ENCODE assay signal across 12 mouse cellular contexts in the genomic region with DNA sequence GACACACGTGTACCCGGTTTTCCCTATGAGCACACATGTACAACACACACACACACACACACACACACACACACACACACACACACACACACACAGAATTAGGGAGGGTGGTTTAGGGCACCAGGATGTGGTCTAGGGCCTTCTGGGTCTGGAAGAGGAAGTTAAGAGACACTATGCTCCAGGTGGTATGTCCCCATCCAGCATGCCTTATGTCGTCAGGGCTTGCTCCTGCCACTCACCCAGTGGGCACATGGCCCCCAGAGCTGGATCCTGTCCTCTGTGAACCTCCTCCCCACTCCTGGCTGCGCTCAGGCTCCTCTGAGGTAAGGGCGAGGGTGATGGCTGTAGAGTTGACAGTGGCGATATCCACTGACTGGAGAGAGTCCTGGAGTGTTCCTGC. TPM values are rescaled to one million over a fixed set of nuclear protein-coding genes. Genes with fewer than 3 reads are reported as not detected.
A peak's percentile ranks its signal among the peaks of the same experiment; 100 is the strongest.
DNase-seq lines count a peak whose midpoint lies in the region; ATAC-seq and TF ChIP-seq lines count a peak whose summit lies in the region.
"Had no signal": no experiment of that assay in that cellular context is flagged by ENCODE, and none has a peak within 500 bp of the region (broad histone marks: within the 10 kb centered on the region; RNA-seq: fewer than 3 reads in every experiment).

No protein-coding gene starts in this region.

- H3K9ac ChIP-seq in neural tube, embryonic 13.5 days, result no peak overlapping the region

- no peak overlapping the region for H3K4me2 ChIP-seq in neural tube, embryonic 13.5 days
- H3K4me2 ChIP-seq: midbrain, embryonic 13.5 days had no signal

- no peak overlapping the region for H3K4me3 ChIP-seq in neural tube, embryonic 13.5 days
- peak overlapping the region; percentile 10 for H3K4me3 ChIP-seq in bone marrow, adult 2 months (replicated peaks; ENCODE audit: control insufficient read depth, low read depth, low read length)
- H3K4me3 ChIP-seq: heart, embryonic 13.5 days; midbrain, embryonic 13.5 days had no signal

- WGBS in neural tube, embryonic 13.5 days, result 93% methylated on average over 6 of the region's 6 CpGs
- WGBS in bone marrow, adult 2 months, result 10% methylated on average over 6 of the region's 6 CpGs

- H3K36me3 ChIP-seq in neural tube, embryonic 13.5 days, result no peaks in the 10 kb centered on the region
- H3K36me3 ChIP-seq: midbrain, embryonic 13.5 days had no signal

- no peak for TF ChIP-seq POLR2A in bone marrow, adult 2 months (IDR thresholded peaks at IDR 0.05; ENCODE audit: borderline replicate concordance, control insufficient read depth, low read depth, low read length)

- H3K27ac ChIP-seq in neural tube, embryonic 13.5 days (replicated peaks), result peak overlapping the region; percentile 75; the same call in 1 of the 2 replicates
- peak overlapping the region; percentile 62 for H3K27ac ChIP-seq in bone marrow, adult 2 months (ENCODE audit: control insufficient read depth, insufficient read depth, low read depth, low read length, poor library complexity)

- H3K4me1 ChIP-seq in neural tube, embryonic 13.5 days (replicated peaks), result peaks cover 56% of the 10 kb centered on the region
- peaks cover 10% of the 10 kb centered on the region for H3K4me1 ChIP-seq in bone marrow, adult 2 months (ENCODE audit: control insufficient read depth, insufficient read depth, low read length)

- no peak for ATAC-seq in neural tube, embryonic 13.5 days (ENCODE audit: low read depth)
- peak; percentile 46 for ATAC-seq in monocyte, adult 5-6 weeks (replicated peaks; ENCODE audit: insufficient number of reproducible peaks, low FRiP score, low TSS enrichment, poor library complexity, severe bottlenecking)
- ATAC-seq: midbrain, embryonic 13.5 days had no signal

- no peaks in the 10 kb centered on the region for H3K27me3 ChIP-seq in neural tube, embryonic 13.5 days
- H3K27me3 ChIP-seq: heart, embryonic 13.5 days; midbrain, embryonic 13.5 days had no signal

- no peaks in the 10 kb centered on the region for H3K9me3 ChIP-seq in neural tube, embryonic 13.5 days
- H3K9me3 ChIP-seq: heart, embryonic 13.5 days; midbrain, embryonic 13.5 days had no signal

- no peak for DNase-seq in neural tube, embryonic 10.5 days (ENCODE audit: extremely low spot score, low spot score)
- no peak for DNase-seq in kidney, postnatal 36 days
- DNase-seq in adrenal gland, postnatal 14 days, result no peak
- no peak for DNase-seq in layer of hippocampus, postnatal 14 days (ENCODE audit: low spot score in 2 of 2)
- DNase-seq: adrenal gland, postnatal 36 days; kidney, adult 8-10 months; lung, adult 18-20 months had no signal

- no peak for TF ChIP-seq CTCF in bone marrow, adult 2 months (IDR thresholded peaks at IDR 0.05; ENCODE audit: control insufficient read depth, insufficient read depth, low read length)

RNA-seq across cellular contexts. Expression of a gene that starts 21.2 kb away (rescaled TPM):
- 3.5 and 6.4 TPM in 2 replicates for polyA plus RNA-seq in neural tube, embryonic 13.5 days (2015; fragmentation: Nextera tagmentation; extraction: Ambion mirVana)
- polyA plus RNA-seq in bone marrow, adult 2 months (2011; ENCODE audit: insufficient read depth, insufficient read length, low replicate concordance, missing spikeins), result 2.5 TPM in 1 of 2 replicates, not detected in the other
- 0.48 TPM in 1 of 3 replicates, not detected in the others for total RNA-seq in monocyte, adult 5-6 weeks (2017)
- 26.9 and 32.3 TPM in 2 replicates for total RNA-seq in adrenal gland, postnatal 14 days (2021)
- 1 to 10 TPM; 6.7 to 8.3 TPM for total RNA-seq in layer of hippocampus, postnatal 14 days (2021)
